Mouse (Mus musculus) testis, adult 2 months (tissue): ENCODE data around the gene Mylk.

Source experiments
- CTCF ChIP-seq: fragments of 200-500 bp; IDR thresholded peaks from 2 replicates; pipeline ENCODE4 v1.5.1; 2012; ENCODE audit warnings: low read depth, mild to moderate bottlenecking, inconsistent platforms, low read length, moderate library complexity; ENCODE audit not compliant: control insufficient read depth, insufficient read depth, insufficient replicate concordance
- POLR2A ChIP-seq: fragments of 200-500 bp; IDR thresholded peaks from 2 replicates; pipeline ENCODE4 v1.6.1; 2012; ENCODE audit warnings: low read depth, mild to moderate bottlenecking, inconsistent platforms, low read length, moderate library complexity; ENCODE audit not compliant: control insufficient read depth

GRCm38 (mm10) chr16:34952254-34952653, 207.2 kb downstream of the Mylk start:
- no peak for TF ChIP-seq CTCF
- TF ChIP-seq POLR2A, result no peak
